Mouse (Mus musculus): ENCODE results near the gene 1600015I10Rik.

DNA sequence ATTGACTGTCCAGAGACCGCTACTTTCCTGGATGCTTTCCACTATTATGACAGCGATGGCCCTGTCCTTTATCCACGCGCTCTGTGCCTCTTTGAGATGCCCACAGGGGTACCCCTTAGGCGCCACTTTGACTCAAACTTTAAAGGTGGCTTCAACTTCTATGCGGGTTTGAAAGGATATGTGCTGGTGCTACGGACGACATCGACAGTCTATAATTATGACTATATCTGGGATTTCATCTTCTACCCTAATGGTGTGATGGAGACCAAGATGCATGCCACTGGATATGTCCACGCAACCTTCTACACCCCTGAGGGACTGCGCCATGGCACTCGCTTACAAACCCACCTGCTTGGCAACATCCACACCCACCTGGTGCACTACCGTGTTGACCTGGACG is 23.3 kb upstream of the 1600015I10Rik start:
- TF ChIP-seq EP300 (IDR thresholded peaks at IDR 0.05; ENCODE audit: low read depth) (no peak), CTCF (IDR thresholded peaks at IDR 0.05; ENCODE audit: low read depth) (no peak)
